Mouse (Mus musculus): Measurements from ENCODE around the gene Prkn.

Prkn gene

DNA sequence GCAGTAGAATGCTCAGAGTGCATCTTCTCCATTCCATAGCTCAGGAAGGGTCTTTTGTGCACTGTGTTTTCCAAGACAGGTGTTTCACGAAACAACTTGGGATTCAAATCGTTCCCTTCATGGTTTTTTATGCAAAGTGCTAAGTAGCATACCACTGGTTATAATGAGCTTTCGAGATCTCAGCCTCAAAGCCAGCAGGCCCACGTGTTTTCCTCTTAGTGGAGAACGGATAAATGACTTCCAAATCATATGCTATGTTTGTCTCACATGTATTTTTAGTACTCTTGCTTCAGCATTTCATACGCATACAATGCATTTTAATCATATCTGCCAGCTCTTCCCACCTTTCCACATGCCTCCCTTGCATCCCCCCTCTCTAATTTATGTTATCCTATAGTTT, 1021.0 kb downstream of the Prkn start:
- CTCF ChIA-PET, result no interaction called here

GRCm38 (mm10) chr17:11862360-11862759, 1022.2 kb downstream of the Prkn start:
- CTCF ChIA-PET, result interaction anchor here (0.5 kb wide), 1 partner anchor 217 kb away, joined by 4 read pairs; no protein-coding TSS in a partner anchor

GRCm38 (mm10) chr17:11863017-11863416, 1022.8 kb downstream of the Prkn start:
- CTCF ChIA-PET, result no interaction called here

GRCm38 (mm10) chr17:11866231-11866630, 1026.0 kb downstream of the Prkn start:
- CTCF ChIA-PET, result no interaction called here

DNA sequence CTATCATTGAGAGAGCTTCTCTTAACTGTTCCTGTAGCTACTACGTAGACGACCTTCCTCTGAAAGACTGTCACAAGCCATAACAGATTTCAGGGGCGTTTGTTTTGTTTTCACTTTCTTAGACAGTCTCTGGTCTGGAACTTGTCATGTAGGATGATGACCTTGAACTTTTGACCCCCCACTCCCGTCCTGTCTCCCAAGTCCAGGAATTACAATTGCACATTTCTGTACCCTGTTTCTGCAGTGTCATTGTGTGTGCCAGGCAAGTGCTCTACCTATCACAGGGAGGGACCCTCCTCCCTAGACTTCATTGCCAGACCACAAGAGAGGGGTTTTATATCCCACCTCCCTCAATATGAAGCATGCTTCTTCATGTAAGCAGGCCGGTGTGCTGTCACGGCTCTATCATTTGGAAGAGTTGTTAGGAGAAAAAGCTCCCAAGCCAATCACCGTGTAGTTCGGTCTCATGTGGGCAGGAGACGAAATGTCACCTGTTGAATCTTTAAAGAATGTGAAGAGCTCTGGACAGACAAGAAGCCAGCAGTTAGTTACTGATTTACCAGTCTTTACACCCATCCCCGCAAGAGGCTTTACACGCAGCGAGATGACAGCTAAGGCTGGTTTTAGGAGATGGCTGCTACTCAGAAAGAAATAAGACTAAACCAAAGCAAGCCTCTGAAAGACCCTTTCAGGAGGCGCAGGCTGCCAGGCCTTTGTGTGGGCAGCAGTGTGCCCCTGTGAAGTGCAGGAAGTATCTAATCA, 1027.3 kb downstream of the Prkn start:
- CTCF ChIA-PET, result no interaction called here

DNA sequence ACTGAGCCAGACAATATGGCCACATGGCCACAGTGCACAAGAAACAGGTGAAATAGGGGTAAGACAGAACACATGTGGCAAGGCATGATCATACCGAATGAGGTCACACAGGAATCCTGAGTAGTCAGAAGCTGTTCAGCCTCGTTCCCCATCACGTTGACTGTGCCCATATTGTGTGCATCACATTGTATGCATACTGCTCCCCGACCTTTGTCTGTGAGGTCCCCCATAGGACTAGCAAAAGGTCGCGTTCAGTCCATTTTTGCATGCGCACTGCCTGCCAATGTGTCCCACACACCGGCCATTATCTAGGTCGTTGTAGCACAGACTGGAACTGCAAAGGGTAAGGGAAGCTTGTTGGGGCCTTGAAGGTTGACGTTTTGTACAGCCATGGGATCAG, 1030.4 kb downstream of the Prkn start:
- CTCF ChIA-PET, result no interaction called here

DNA sequence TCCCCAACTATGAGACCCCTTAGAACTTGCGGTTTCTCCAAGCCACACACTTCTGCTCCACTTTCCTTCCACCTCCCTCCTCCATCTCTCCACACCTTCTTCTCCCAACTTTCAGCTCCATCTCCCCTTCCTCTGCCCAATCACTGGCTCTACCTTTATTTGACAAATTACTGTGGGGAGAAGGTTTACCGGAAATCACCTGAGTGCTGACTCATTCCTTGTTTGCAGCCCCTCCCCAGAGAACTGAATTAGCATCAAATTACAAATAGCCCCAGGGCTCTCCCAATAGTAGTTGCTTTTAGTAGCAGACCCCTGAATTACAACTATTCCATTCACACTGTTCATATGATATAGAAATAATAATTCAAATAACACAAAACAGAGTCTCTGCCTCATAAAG, 1036.1 kb downstream of the Prkn start:
- CTCF ChIA-PET, result no interaction called here

DNA sequence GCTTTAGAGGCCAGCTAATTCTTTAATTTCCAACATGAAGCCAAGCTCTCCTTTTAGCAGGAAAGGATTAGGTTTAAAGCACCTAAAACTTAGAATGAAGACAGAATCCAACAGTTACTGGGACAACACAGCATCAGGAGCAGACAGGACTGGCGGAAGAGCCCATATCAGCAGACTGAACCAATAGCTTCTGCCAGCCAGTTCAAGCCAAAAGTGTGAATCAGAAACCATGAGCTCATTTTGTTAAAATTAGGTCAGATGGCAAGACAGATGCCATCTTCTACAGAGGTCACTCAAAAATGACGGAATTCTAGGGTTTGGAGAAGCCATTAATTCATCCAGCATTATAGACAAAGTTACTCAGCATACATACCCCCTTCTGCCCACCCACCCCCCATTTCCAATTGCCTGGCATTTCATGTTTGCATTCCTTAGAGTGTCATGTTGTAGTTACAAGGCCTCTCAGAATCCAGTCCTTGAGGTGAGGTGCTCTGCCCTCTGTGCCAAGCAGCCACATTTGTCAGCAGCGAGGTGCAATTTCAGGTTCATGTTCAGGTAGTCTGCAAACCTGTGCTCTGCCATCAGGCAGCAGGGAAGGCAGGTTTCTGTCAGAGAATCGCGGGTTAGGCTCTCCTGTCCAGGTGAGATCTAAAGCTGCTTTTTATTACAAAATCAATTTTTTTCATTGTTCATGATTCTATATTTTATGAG, 1041.1 kb downstream of the Prkn start:
- CTCF ChIA-PET, result no interaction called here

GRCm38 (mm10) chr17:11885601-11886000, 1045.4 kb downstream of the Prkn start:
- CTCF ChIA-PET, result no interaction called here

DNA sequence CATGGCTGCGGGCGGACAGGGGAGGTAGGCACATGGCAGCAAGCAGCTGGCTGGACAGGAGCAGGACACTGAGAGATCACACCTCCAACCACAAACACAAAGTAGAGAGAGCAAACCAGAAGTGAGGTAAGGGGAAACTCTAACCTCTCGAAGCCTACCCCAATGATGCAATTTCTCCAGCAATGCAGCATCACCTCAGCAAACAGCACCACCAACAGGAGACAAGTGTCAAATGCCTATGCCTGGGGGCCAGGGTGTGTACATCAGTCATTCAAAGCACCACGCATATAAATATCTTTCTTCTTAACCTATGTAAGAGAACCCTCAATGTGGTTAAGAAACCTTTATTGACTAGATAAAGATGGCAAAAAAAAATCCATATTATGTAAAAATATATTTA, 1046.8 kb downstream of the Prkn start:
- CTCF ChIA-PET, result no interaction called here

GRCm38 (mm10) chr17:11887591-11888205, 1047.5 kb downstream of the Prkn start:
- CTCF ChIA-PET, result no interaction called here

DNA sequence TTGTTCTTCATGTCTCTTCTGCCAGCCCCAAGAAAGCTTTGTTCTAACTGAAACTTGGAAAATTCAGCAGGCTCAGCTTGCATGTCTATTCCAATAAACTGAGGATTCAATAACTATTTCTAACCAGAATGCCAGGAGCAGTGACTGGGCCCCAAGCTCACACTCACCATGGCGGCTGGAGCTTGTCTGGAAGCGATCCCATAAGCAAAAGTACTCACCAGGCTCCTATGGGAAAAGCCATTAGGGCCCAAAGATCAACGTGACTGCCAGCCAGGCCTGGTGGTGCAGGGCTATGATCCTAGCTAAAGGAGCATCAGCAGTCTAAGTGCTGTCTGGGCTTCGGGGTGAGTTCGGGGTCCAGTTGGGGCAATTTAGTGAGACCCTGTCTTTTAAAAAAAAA, 1048.6 kb downstream of the Prkn start:
- CTCF ChIA-PET, result interaction anchor here (0.6 kb wide), 1 partner anchor 750 kb away, joined by 4 read pairs; no protein-coding TSS in a partner anchor

DNA sequence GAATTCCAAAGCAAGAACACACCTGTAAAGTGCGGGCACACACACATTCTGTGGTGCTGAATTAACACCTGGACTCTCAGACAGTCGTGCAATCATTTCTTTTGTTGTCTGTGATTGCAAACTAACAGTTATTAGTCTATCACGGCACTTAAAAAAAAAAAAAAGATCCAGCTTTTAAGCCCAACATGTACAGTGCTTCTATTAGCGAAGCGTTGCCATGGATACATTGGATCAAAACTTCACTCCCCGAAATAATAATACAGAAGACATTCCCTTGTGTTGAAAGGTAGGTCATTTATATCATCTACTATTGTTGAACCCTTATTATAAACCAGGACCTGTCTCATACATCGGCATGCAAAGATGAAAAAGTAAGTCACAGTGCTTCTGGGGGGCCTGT, 1060.1 kb downstream of the Prkn start:
- CTCF ChIA-PET, result no interaction called here

- CTCF ChIA-PET, result no interaction called here
Observed at GRCm38 (mm10) chr17:11901731-11902130, 1061.5 kb downstream of the Prkn start.

- CTCF ChIA-PET, result no interaction called here
Observed at GRCm38 (mm10) chr17:11903001-11903400, 1062.8 kb downstream of the Prkn start.

DNA sequence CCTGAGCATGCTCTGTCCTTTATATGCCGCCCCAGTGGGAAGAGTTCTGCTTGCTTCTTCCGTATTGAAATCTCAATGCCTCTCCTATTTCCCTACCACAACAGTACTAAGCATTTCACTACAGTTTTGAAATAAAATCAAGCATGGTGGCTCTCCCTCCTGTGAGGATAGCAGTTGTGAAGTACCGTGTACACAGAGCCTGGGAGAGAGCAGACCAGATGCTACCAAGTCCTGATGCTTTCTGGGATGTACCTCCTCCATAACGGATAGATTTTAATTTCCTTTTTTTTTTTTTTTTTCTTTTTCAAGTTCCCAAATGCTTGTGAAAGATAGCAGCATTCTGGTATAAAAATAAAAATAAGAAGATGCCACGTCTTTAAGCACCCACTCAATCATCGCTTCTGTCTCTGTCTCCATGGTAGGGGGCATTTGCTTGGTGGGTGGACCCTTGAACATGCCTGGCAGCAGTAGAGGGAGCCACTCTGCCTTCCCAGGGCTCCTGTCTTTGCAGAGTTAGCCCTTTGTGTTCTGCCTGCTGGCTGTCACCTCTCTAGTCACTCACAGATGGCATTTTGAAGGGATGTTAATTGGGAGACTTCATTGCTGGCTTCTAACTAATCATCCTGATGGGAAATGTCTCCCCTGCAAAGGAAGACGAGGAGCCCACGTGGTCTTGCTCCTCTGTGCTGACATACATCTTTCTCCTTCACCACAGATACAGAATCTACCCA, 1070.6 kb downstream of the Prkn start:
- CTCF ChIA-PET, result no interaction called here

GRCm38 (mm10) chr17:11912136-11912535, 1072.0 kb downstream of the Prkn start:
- CTCF ChIA-PET, result no interaction called here

DNA sequence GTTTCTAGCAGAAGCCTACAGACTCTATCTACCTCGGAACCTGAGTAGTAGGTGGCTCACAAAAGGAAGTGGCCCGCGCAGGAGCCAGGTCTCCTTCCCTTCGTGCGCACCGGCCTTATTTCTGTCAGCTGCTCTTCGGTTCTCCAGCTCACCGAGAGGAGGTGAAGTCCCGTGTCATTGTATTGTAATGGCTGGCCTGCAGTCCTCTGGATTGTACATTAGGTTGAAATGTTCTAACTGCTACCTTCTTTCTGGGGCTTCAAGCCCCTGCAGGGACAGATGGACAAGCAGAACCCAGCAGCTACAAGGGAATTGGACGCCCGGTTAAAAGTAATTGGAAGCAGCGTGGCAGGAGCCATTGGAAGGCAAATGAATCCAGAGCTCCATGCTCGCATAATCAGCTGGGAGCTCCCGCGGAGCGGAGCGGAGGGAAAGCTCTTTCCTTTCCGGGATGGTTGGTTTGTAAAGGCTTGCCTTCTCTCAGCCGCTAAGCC, 1072.7 kb downstream of the Prkn start:
- CTCF ChIA-PET, result no interaction called here

- CTCF ChIA-PET, result no interaction called here
Observed at GRCm38 (mm10) chr17:11913620-11914019, 1073.4 kb downstream of the Prkn start.

GRCm38 (mm10) chr17:11914451-11914850, 1074.3 kb downstream of the Prkn start:
- CTCF ChIA-PET, result no interaction called here

GRCm38 (mm10) chr17:11918123-11918801, 1078.1 kb downstream of the Prkn start:
- CTCF ChIA-PET, result no interaction called here

DNA sequence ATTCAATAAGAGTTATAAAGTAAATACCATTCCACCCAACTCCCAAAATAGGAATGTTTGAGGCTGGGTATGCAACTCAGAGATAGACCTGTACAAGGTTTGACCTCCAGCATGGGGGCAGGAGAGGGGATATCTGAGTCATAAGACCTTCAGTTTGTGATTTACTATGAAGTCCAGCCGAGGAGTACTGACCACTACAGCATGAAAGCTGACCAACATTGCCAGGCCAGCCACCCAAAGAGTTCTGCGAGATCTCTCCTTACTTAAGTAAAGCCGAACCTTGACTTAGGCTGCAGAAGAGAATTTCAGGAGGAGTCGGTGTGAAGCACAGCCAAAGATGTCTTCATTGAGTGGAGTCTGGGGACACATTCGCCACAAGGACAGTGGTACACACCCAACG, 1079.4 kb downstream of the Prkn start:
- CTCF ChIA-PET, result interaction anchor here (0.7 kb wide), 1 partner anchor 13 kb away, joined by 3 read pairs; no protein-coding TSS in a partner anchor

All from spleen, embryonic (tissue).